Mouse (Mus musculus) G1E (cell line): ENCODE results near the gene Rsph1.

Experiments
- CTCF ChIP-seq: IDR thresholded peaks from 2 replicates; pipeline ENCODE4 v1.5.1; 2012; ENCODE audit warnings: low read depth, low read length, inconsistent platforms, mixed read lengths
- GATA1 ChIP-seq: IDR thresholded peaks from 2 replicates; pipeline ENCODE4 v1.6.1; 2012; ENCODE audit warnings: borderline replicate concordance, low read length, inconsistent platforms, mixed read lengths
- GATA2 ChIP-seq: IDR thresholded peaks from 2 replicates; pipeline ENCODE4 v1.6.1; 2012; ENCODE audit warnings: low read depth, low read length, inconsistent platforms, borderline replicate concordance
- POLR2AphosphoS5 ChIP-seq: IDR thresholded peaks from 2 replicates; pipeline ENCODE4 v1.6.1; 2012; ENCODE audit warnings: low read depth, low read length, inconsistent platforms; ENCODE audit not compliant: insufficient replicate concordance
- TAL1 ChIP-seq: conservative IDR thresholded peaks from 2 replicates; pipeline ENCODE4 v1.6.1; 2012; ENCODE audit warnings: low read depth, low read length, inconsistent platforms, mixed read lengths

DNA sequence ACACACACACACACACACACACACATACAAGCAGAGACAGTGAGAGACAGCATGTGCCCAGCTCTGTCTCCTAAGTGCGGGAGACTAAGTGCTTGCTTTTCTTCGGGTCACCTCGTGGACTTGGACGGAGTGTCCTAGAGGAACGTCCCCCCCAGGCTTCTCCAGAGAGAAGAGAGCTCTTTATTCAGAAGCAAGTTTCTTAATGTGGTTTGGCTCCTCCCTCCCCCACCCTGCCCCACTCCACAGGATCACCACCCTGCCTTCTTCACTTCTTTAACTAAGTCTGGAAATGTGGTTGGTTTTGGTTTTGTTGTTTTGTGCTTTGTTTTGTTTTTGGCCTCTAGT is 28.6 kb upstream of the Rsph1 start:
- TF ChIP-seq CTCF (no peak), TAL1 (no peak), GATA2 (no peak), GATA1 (no peak), POLR2AphosphoS5 (no peak)
